Mouse (Mus musculus) cerebellum, adult 9-10 months (tissue): ENCODE measurements at regions not wholly inside any gene's neighbourhood (a gene's known extent, or its start where the extent isn't known, plus 50 kb on each side); places are given as distances from the start of the nearest gene placed in this dataset.

Experiments used
- DNase-seq: peaks from one replicate; pipeline ENCODE4 v3.0.0; 2022

- DNase-seq = no peak
Measured at GRCm38 (mm10) chr15:63163550-63164279, 681.3 kb downstream of the Gsdmc2 start.

- DNase-seq = no peak
Measured at GRCm38 (mm10) chr15:63162881-63163549, 682.0 kb downstream of the Gsdmc2 start.

GRCm38 (mm10) chr15:63123123-63123688 is 721.8 kb downstream of the Gsdmc2 start:
- no peak for DNase-seq

- DNase-seq = no peak
Measured at GRCm38 (mm10) chr15:63112918-63113317, 732.1 kb downstream of the Gsdmc2 start.

- no peak for DNase-seq
Measured at GRCm38 (mm10) chr15:63100093-63100492, 744.9 kb downstream of the Gsdmc2 start.

- peak; percentile 3 for DNase-seq
Measured at GRCm38 (mm10) chr15:63081972-63082371, 763.0 kb downstream of the Gsdmc2 start.

- DNase-seq = no peak
Measured at GRCm38 (mm10) chr15:63079825-63080224, 765.2 kb downstream of the Gsdmc2 start.

GRCm38 (mm10) chr15:63071921-63072320 is 773.1 kb downstream of the Gsdmc2 start:
- no peak for DNase-seq

GRCm38 (mm10) chr15:63067126-63067525 is 777.9 kb downstream of the Gsdmc2 start:
- DNase-seq = no peak

GRCm38 (mm10) chr15:63066020-63066439 is 778.9 kb downstream of the Gsdmc2 start:
- no peak for DNase-seq

- no peak for DNase-seq
Measured at GRCm38 (mm10) chr15:63061891-63062290, 783.1 kb downstream of the Gsdmc2 start.

- DNase-seq = no peak
Measured at GRCm38 (mm10) chr15:63060826-63061225, 784.2 kb downstream of the Gsdmc2 start.

- DNase-seq = no peak
Measured at GRCm38 (mm10) chr15:63052570-63053255, 792.3 kb downstream of the Gsdmc2 start.

GRCm38 (mm10) chr15:63050033-63050432 is 794.9 kb downstream of the Gsdmc2 start:
- DNase-seq = no peak

- DNase-seq = no peak
Measured at GRCm38 (mm10) chr15:63042367-63042766, 802.6 kb downstream of the Gsdmc2 start.

GRCm38 (mm10) chr15:63036241-63036640 is 808.7 kb downstream of the Gsdmc2 start:
- no peak for DNase-seq

GRCm38 (mm10) chr15:63020826-63021225 is 824.2 kb downstream of the Gsdmc2 start:
- no peak for DNase-seq

- no peak for DNase-seq
Measured at GRCm38 (mm10) chr15:63017966-63018365, 827.0 kb downstream of the Gsdmc2 start.

GRCm38 (mm10) chr15:63006471-63007228 is 838.3 kb downstream of the Gsdmc2 start:
- no peak for DNase-seq

GRCm38 (mm10) chr15:62994691-62995090 is 850.3 kb downstream of the Gsdmc2 start:
- no peak for DNase-seq

GRCm38 (mm10) chr15:62986871-62987270 is 858.1 kb downstream of the Gsdmc2 start:
- no peak for DNase-seq

- no peak for DNase-seq
Measured at GRCm38 (mm10) chr15:62986147-62986546, 858.8 kb downstream of the Gsdmc2 start.

GRCm38 (mm10) chr15:62970566-62970965 is 874.4 kb downstream of the Gsdmc2 start:
- no peak for DNase-seq
